Mouse (Mus musculus): ENCODE data around the gene Clec10a. TPM values are rescaled to one million over a fixed set of nuclear protein-coding genes. Genes with fewer than 3 reads are reported as not detected.

Gene Clec10a
- total and polyA plus RNA-seq, 2 experiments from 2014 or later: 0.44 to 0.57 TPM

- Histone ChIP-seq H3K4me1 (ENCODE audit: insufficient read depth, low read length) (no peaks in the 10 kb centered on the region), H3K27me3 (ENCODE audit: insufficient read depth, low read length) (no peaks in the 10 kb centered on the region), H3K36me3 (ENCODE audit: insufficient read depth, low read length) (no peaks in the 10 kb centered on the region), H3K27ac (ENCODE audit: low read depth, low read length) (no peak overlapping the region), H3K9ac (replicated peaks; ENCODE audit: low read length, poor library complexity, severe bottlenecking) (no peak overlapping the region), H3K4me2 (ENCODE audit: low read depth, low read length, poor library complexity, severe bottlenecking) (no peak overlapping the region), H3K4me3 (ENCODE audit: low read depth, low read length) (no peak overlapping the region), H3K9me3 (ENCODE audit: low read length) (no peaks in the 10 kb centered on the region)
- WGBS: 83% methylated on average over 6 of the region's 6 CpGs
- no peak for DNase-seq (ENCODE audit: low spot score)
- TF ChIP-seq CTCF (IDR thresholded peaks at IDR 0.05): no peak
- no peak for ATAC-seq (ENCODE audit: low FRiP score)
Measured at GRCm38 (mm10) chr11:70191188-70191587, 35.2 kb downstream of the Clec10a start.

- no peak for TF ChIP-seq CTCF (IDR thresholded peaks at IDR 0.05)
- Histone ChIP-seq H3K4me1 (ENCODE audit: insufficient read depth, low read length) (no peaks in the 10 kb centered on the region), H3K4me3 (ENCODE audit: low read depth, low read length) (no peak overlapping the region), H3K27me3 (ENCODE audit: insufficient read depth, low read length) (no peaks in the 10 kb centered on the region), H3K9ac (replicated peaks; ENCODE audit: low read length, poor library complexity, severe bottlenecking) (no peak overlapping the region), H3K9me3 (ENCODE audit: low read length) (no peaks in the 10 kb centered on the region), H3K4me2 (ENCODE audit: low read depth, low read length, poor library complexity, severe bottlenecking) (no peak overlapping the region), H3K27ac (ENCODE audit: low read depth, low read length) (no peak overlapping the region), H3K36me3 (ENCODE audit: insufficient read depth, low read length) (no peaks in the 10 kb centered on the region)
- DNase-seq (ENCODE audit: low spot score): no peak
- ATAC-seq (ENCODE audit: low FRiP score): no peak
- WGBS: 83% methylated on average over 4 of the region's 4 CpGs
Measured at GRCm38 (mm10) chr11:70192157-70192556, 36.2 kb downstream of the Clec10a start.

DNA sequence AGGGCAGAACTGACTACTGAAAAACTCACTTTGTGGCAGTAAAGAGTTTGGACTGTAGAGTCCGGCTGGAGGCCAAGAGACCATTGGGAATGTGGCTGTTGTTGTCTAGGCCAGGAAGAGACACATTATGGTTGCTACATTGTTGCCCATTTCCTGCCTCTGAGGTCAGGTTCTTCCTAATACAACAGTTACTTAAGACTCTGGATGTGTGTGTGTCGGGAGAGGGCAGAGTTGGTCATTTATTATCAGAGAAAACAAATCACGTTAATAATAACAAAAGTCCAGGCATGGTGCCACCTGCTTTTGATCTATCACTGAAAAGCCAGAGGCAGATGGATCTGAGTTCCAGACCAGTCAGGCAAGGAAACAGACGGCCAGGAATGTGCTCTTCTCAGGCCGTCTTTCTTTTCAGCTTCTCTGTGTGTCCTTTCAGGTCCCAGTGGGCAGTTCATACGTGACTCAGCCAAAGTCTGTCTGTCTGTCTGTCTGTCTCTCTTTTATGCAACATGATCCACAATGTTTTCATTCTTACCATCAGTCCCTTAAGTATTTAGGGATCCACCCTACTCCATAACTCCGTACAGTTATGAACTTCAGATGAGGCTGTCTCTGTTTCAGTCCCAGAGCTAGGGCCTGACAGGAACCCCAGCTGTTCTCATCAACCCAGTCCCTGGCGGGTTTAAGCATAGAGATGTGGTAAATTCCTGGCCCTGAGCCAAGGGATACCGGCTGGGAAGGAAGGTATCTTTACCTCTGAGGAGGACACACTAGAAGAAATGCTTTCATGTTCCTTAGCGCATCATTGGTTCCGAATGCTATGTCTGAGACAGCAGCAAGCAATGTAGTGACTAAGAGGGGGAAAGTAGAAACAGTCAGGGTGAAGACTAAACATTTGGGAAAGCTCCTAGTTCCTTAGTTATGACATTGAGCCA is 37.6 kb downstream of the Clec10a start:
- no peak for DNase-seq (ENCODE audit: low spot score)
- no peak for TF ChIP-seq CTCF (IDR thresholded peaks at IDR 0.05)
- Histone ChIP-seq H3K4me1 (ENCODE audit: insufficient read depth, low read length) (no peaks in the 10 kb centered on the region), H3K4me3 (ENCODE audit: low read depth, low read length) (no peak overlapping the region), H3K4me2 (ENCODE audit: low read depth, low read length, poor library complexity, severe bottlenecking) (no peak overlapping the region), H3K9ac (replicated peaks; ENCODE audit: low read length, poor library complexity, severe bottlenecking) (no peak overlapping the region), H3K36me3 (ENCODE audit: insufficient read depth, low read length) (no peaks in the 10 kb centered on the region), H3K27ac (ENCODE audit: low read depth, low read length) (no peak overlapping the region), H3K27me3 (ENCODE audit: insufficient read depth, low read length) (no peaks in the 10 kb centered on the region), H3K9me3 (ENCODE audit: low read length) (no peaks in the 10 kb centered on the region)
- no peak for ATAC-seq (ENCODE audit: low FRiP score)
- 55% methylated on average over 11 of the region's 11 CpGs for WGBS

DNA sequence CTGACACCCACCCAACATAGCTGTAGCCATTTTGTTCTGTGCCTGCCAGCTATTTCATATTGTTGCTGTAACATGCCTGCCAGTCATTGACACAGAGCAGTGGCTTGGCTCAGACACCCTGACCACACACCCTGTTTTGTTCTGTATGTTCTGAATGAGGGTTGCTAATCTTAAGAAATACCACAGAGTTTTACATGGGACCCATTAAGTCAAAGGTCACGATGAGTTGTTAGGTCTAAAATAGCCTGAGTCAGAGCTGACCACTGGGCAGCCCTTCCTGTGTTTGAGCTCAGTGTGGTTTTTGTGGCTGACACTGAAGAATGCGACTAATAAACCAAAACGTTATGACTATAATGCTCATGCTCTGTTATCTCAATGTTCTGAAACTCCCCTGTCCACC is 42.3 kb downstream of the Clec10a start:
- no peak for ATAC-seq (ENCODE audit: low FRiP score)
- H3K27me3 ChIP-seq (ENCODE audit: insufficient read depth, low read length): no peaks in the 10 kb centered on the region
- WGBS: 94% methylated on average over 3 of the region's 3 CpGs
- no peak overlapping the region for H3K4me3 ChIP-seq (ENCODE audit: low read depth, low read length)
- TF ChIP-seq CTCF (IDR thresholded peaks at IDR 0.05): no peak
- H3K9ac ChIP-seq (replicated peaks; ENCODE audit: low read length, poor library complexity, severe bottlenecking): no peak overlapping the region
- no peak for DNase-seq (ENCODE audit: low spot score)
- no peak overlapping the region for H3K4me2 ChIP-seq (ENCODE audit: low read depth, low read length, poor library complexity, severe bottlenecking)
- H3K27ac ChIP-seq (ENCODE audit: low read depth, low read length): no peak overlapping the region
- H3K4me1 ChIP-seq (ENCODE audit: insufficient read depth, low read length): no peaks in the 10 kb centered on the region
- H3K36me3 ChIP-seq (ENCODE audit: insufficient read depth, low read length): no peaks in the 10 kb centered on the region
- H3K9me3 ChIP-seq (ENCODE audit: low read length): no peaks in the 10 kb centered on the region

GRCm38 (mm10) chr11:70199107-70199506 is 43.1 kb downstream of the Clec10a start:
- H3K36me3 ChIP-seq (ENCODE audit: insufficient read depth, low read length): no peaks in the 10 kb centered on the region
- H3K9me3 ChIP-seq (ENCODE audit: low read length): no peaks in the 10 kb centered on the region
- H3K27ac ChIP-seq (ENCODE audit: low read depth, low read length): no peak overlapping the region
- H3K27me3 ChIP-seq (ENCODE audit: insufficient read depth, low read length): no peaks in the 10 kb centered on the region
- H3K4me1 ChIP-seq (ENCODE audit: insufficient read depth, low read length): no peaks in the 10 kb centered on the region
- H3K4me2 ChIP-seq (ENCODE audit: low read depth, low read length, poor library complexity, severe bottlenecking): no peak overlapping the region
- DNase-seq (ENCODE audit: low spot score): no peak
- no peak overlapping the region for H3K9ac ChIP-seq (replicated peaks; ENCODE audit: low read length, poor library complexity, severe bottlenecking)
- WGBS: 88% methylated on average over 8 of the region's 8 CpGs
- H3K4me3 ChIP-seq (ENCODE audit: low read depth, low read length): no peak overlapping the region
- no peak for TF ChIP-seq CTCF (IDR thresholded peaks at IDR 0.05)
- no peak for ATAC-seq (ENCODE audit: low FRiP score)

DNA sequence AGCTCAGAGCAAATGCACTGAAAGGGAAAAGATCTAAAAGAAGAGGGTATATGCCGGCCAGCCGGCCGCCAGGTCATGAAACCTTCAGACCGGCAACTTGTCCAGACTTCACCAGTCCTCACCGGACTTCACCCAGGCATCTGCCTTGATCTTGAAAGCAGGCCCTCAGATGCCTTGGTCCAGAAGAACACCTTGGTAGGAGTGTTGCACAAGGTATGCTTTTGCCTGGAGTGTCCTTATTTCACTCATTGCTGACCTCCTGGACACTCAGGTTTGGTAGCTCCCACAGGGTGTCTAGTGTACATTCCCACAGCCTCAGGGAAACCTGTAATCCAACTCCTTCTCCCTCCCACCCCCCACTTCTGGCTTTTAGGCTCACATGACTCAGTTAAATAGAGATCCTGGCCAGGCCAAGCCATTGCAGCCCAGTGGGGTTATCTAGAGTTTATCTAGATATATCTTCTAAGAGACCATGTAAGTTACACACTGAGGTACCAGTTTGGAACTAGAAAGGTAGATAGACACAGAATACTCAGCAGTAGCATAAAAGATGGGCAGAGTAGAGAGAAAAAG is 44.1 kb downstream of the Clec10a start:
- Histone ChIP-seq H3K4me2 (ENCODE audit: low read depth, low read length, poor library complexity, severe bottlenecking) (no peak overlapping the region), H3K9ac (replicated peaks; ENCODE audit: low read length, poor library complexity, severe bottlenecking) (no peak overlapping the region), H3K27me3 (ENCODE audit: insufficient read depth, low read length) (no peaks in the 10 kb centered on the region), H3K36me3 (ENCODE audit: insufficient read depth, low read length) (no peaks in the 10 kb centered on the region), H3K4me3 (ENCODE audit: low read depth, low read length) (no peak overlapping the region), H3K9me3 (ENCODE audit: low read length) (no peaks in the 10 kb centered on the region), H3K27ac (ENCODE audit: low read depth, low read length) (no peak overlapping the region), H3K4me1 (ENCODE audit: insufficient read depth, low read length) (no peaks in the 10 kb centered on the region)
- no peak for TF ChIP-seq CTCF (IDR thresholded peaks at IDR 0.05)
- no peak for DNase-seq (ENCODE audit: low spot score)
- WGBS: 87% methylated on average over 5 of the region's 5 CpGs
- no peak for ATAC-seq (ENCODE audit: low FRiP score)
